Mouse (Mus musculus) erythroblast, embryonic 14.5 days (primary cell): ENCODE data around the gene Nsun5. TPM values are rescaled to one million over a fixed set of nuclear protein-coding genes. Genes with fewer than 3 reads are reported as not detected.
A peak's percentile ranks its signal among the peaks of the same experiment; 100 is the strongest.
"Not testable (repeated sequence)": the region's sequence is repeated elsewhere in the genome, so short reads cannot be mapped to it uniquely, and the experiment has no call there.

Source experiments
- H3K27me3 ChIP-seq: 2 replicates; pipeline ENCODE4 v1.6.1; 2012; ENCODE audit warnings: inconsistent platforms; ENCODE audit not compliant: control insufficient read depth
- H3K36me3 ChIP-seq: 2 replicates; pipeline ENCODE4 v1.6.1; 2012; ENCODE audit warnings: mild to moderate bottlenecking, inconsistent platforms; ENCODE audit not compliant: control insufficient read depth
- H3K4me1 ChIP-seq: 2 replicates; pipeline ENCODE4 v1.6.1; 2012; ENCODE audit warnings: inconsistent platforms; ENCODE audit not compliant: control insufficient read depth
- H3K4me3 ChIP-seq: replicated peaks from 2 replicates; pipeline ENCODE3; 2012; ENCODE audit warnings: moderate library complexity, mild to moderate bottlenecking, inconsistent platforms
- H3K9me3 ChIP-seq: 2 replicates; pipeline ENCODE4 v1.6.1; 2012; ENCODE audit warnings: low read length, inconsistent platforms, mixed read lengths; ENCODE audit not compliant: control insufficient read depth
- GATA1 ChIP-seq: IDR thresholded peaks from 2 replicates; pipeline ENCODE4 v1.6.1; 2012; ENCODE audit warnings: low read length, inconsistent platforms, mixed read lengths
- TAL1 ChIP-seq: IDR thresholded peaks from 3 replicates; pipeline ENCODE4 v1.6.1; 2012; ENCODE audit warnings: low read length, inconsistent platforms, mixed read lengths
- polyA plus RNA-seq: library from polyadenylated mRNA; stranded (reverse); fragments of >175 nt; gene quantifications from 2 replicates; pipeline ENCODE4 v1.2.3, GENCODE M21; 2012

Gene Nsun5
- polyA plus RNA-seq, 1 experiment: 0.55 TPM

- Histone ChIP-seq H3K36me3 (peaks cover 17% of the 10 kb centered on the region), H3K4me1 (peaks cover 26% of the 10 kb centered on the region)
- no peak for TF ChIP-seq GATA1
- TF ChIP-seq TAL1: no peak
These were observed 1.9 kb upstream of the Nsun5 start for GRCm38 (mm10) chr5:135367841-135368240.

GRCm38 (mm10) chr5:135368312-135368711, 1.4 kb upstream of the Nsun5 start:
- peaks cover 26% of the 10 kb centered on the region for H3K4me1 ChIP-seq
- TF ChIP-seq TAL1: no peak
- no peak for TF ChIP-seq GATA1
- H3K36me3 ChIP-seq: peaks cover 20% of the 10 kb centered on the region
- 0 out of 2 replicates have a peak, but pooled peaks cover 2% of the 10 kb centered on the region for H3K27me3 ChIP-seq
- no peak overlapping the region for H3K4me3 ChIP-seq
- peaks cover under 1% of the 10 kb centered on the region; the same call in 1 of the 2 replicates for H3K9me3 ChIP-seq

More at GRCm38 (mm10) chr5:135367841-135368240, 1.9 kb upstream of the Nsun5 start:
- Histone ChIP-seq H3K9me3 (no peaks in the 10 kb centered on the region), H3K4me3 (no peak overlapping the region), H3K27me3 (0 out of 2 replicates have a peak, but pooled peaks cover 2% of the 10 kb centered on the region)

- H3K9me3 ChIP-seq, H3K27me3 ChIP-seq: not testable (repeated sequence)
- Histone ChIP-seq H3K4me3 (peak overlapping the region; percentile 70), H3K36me3 (peaks cover 29% of the 10 kb centered on the region), H3K4me1 (peaks cover 26% of the 10 kb centered on the region)
These were observed 557 bp upstream of the Nsun5 start for GRCm38 (mm10) chr5:135369196-135369595.

GRCm38 (mm10) chr5:135371195-135371594, 1.4 kb downstream of the Nsun5 start:
- TF ChIP-seq TAL1 (no peak), GATA1 (no peak)
- peaks cover 26% of the 10 kb centered on the region for H3K4me1 ChIP-seq
- H3K36me3 ChIP-seq: peaks cover 49% of the 10 kb centered on the region
- H3K27me3 ChIP-seq: no peaks in the 10 kb centered on the region
- no peak overlapping the region for H3K4me3 ChIP-seq
- peaks cover 4% of the 10 kb centered on the region for H3K9me3 ChIP-seq

GRCm38 (mm10) chr5:135373601-135374000, 3.8 kb downstream of the Nsun5 start:
- H3K27me3 ChIP-seq: no peaks in the 10 kb centered on the region
- H3K36me3 ChIP-seq: peaks cover 73% of the 10 kb centered on the region
- peaks cover 22% of the 10 kb centered on the region for H3K4me1 ChIP-seq
- H3K4me3 ChIP-seq: no peak overlapping the region
- peaks cover 4% of the 10 kb centered on the region for H3K9me3 ChIP-seq
- TF ChIP-seq GATA1: no peak
- TF ChIP-seq TAL1: no peak

- peaks cover 89% of the 10 kb centered on the region for H3K36me3 ChIP-seq
- no peaks in the 10 kb centered on the region for H3K27me3 ChIP-seq
- TF ChIP-seq TAL1 (no peak), GATA1 (no peak)
- H3K4me1 ChIP-seq: peaks cover 11% of the 10 kb centered on the region
- H3K4me3 ChIP-seq: no peak overlapping the region
- peaks cover 4% of the 10 kb centered on the region for H3K9me3 ChIP-seq
These were observed 5.4 kb downstream of the Nsun5 start for GRCm38 (mm10) chr5:135375167-135375566.

GRCm38 (mm10) chr5:135376341-135376740, 6.6 kb downstream of the Nsun5 start:
- Histone ChIP-seq H3K36me3 (peaks cover 97% of the 10 kb centered on the region), H3K4me1 (peaks cover under 1% of the 10 kb centered on the region), H3K4me3 (no peak overlapping the region), H3K9me3 (peaks cover 4% of the 10 kb centered on the region), H3K27me3 (no peaks in the 10 kb centered on the region)
- TF ChIP-seq GATA1: no peak
- TF ChIP-seq TAL1: no peak

GRCm38 (mm10) chr5:135380681-135381080, 10.9 kb downstream of the Nsun5 start:
- peaks cover 100% of the 10 kb centered on the region for H3K36me3 ChIP-seq
- TF ChIP-seq GATA1: no peak
- TF ChIP-seq TAL1: no peak

GRCm38 (mm10) chr5:135381356-135381925, 11.7 kb downstream of the Nsun5 start:
- Histone ChIP-seq H3K9me3 (no peaks in the 10 kb centered on the region), H3K4me3 (no peak overlapping the region), H3K27me3 (no peaks in the 10 kb centered on the region), H3K4me1 (no peaks in the 10 kb centered on the region), H3K36me3 (peaks cover 96% of the 10 kb centered on the region)
- TF ChIP-seq TAL1: no peak
- no peak for TF ChIP-seq GATA1

More at GRCm38 (mm10) chr5:135380681-135381080, 10.9 kb downstream of the Nsun5 start:
- H3K27me3 ChIP-seq: no peaks in the 10 kb centered on the region
- H3K4me1 ChIP-seq: no peaks in the 10 kb centered on the region
- no peak overlapping the region for H3K4me3 ChIP-seq
- H3K9me3 ChIP-seq: no peaks in the 10 kb centered on the region

- no peaks in the 10 kb centered on the region for H3K9me3 ChIP-seq
- H3K27me3 ChIP-seq: no peaks in the 10 kb centered on the region
- H3K4me1 ChIP-seq: no peaks in the 10 kb centered on the region
- TF ChIP-seq TAL1 (no peak), GATA1 (no peak)
- H3K36me3 ChIP-seq: peaks cover 96% of the 10 kb centered on the region
- no peak overlapping the region for H3K4me3 ChIP-seq
These were observed 13.0 kb downstream of the Nsun5 start for GRCm38 (mm10) chr5:135382746-135383145.
